Mouse (Mus musculus): ENCODE results near the gene Ccser2.

Gene Ccser2

DNA sequence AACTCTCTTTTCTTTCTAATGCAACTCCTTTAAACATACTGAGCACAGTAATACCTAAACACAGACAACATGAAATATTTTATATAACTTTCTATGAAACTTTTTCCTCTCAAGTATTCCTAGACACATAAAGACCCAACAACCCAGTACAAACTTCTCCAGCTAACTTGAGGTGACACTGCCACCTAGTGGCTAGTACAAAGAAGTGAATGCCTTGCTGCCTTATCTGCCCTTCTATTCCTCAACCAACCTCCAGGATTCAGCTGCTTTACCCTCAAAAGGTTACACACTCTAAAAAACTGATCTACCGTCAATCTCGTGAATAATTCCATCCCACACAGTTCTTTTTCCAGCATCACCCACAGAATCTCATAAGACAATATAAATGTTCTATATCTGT lies 16.4 kb downstream of the Ccser2 start:
- intact Hi-C loops (cut with DNase I): loop anchor here (5.0 kb wide), 2 partner anchors 80 to 85 kb away; no protein-coding TSS in a partner anchor

DNA sequence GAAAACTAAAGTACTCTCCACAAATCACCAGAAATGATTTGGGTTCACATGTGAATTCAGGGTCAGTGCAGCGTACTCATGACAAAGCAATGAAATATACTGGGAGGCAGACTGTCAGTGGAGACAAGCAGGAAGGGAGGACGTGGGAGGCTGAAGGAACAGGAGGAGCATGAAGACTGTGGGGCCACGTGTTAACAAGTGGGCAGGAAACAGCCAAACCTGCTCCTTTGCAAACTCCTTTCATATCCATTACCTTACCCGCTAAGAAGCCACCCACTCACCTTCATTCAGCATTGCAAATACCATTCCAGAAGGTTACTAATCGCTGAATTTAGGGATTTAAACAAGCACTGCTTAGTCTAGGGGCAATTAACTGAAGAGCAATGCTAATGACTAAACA lies 25.9 kb downstream of the Ccser2 start:
- intact Hi-C loops (cut with DNase I): no loop called here

DNA sequence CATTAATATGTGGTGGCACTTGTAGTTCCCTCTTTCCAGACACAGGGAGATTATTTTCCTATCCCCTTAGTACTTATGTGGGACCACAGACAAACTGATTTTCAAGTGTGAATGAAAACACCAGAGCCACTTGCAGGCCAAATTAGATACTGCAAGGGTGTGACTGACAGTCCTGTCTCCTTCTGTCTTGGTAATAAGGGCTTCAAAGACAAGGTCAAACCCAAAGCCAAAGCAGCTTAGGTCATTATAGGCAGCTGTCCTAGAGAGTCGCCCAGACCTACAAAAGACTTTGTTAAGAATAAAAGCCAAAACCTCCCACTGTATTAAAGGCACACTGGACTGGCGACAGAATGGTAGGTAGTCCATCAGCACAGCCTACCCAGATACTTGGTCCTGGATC lies 30.6 kb downstream of the Ccser2 start:
- intact Hi-C loops (cut with DNase I): loop anchor here (2.0 to 5.0 kb wide), 2 partner anchors 71 to 94 kb away; no protein-coding TSS in a partner anchor

DNA sequence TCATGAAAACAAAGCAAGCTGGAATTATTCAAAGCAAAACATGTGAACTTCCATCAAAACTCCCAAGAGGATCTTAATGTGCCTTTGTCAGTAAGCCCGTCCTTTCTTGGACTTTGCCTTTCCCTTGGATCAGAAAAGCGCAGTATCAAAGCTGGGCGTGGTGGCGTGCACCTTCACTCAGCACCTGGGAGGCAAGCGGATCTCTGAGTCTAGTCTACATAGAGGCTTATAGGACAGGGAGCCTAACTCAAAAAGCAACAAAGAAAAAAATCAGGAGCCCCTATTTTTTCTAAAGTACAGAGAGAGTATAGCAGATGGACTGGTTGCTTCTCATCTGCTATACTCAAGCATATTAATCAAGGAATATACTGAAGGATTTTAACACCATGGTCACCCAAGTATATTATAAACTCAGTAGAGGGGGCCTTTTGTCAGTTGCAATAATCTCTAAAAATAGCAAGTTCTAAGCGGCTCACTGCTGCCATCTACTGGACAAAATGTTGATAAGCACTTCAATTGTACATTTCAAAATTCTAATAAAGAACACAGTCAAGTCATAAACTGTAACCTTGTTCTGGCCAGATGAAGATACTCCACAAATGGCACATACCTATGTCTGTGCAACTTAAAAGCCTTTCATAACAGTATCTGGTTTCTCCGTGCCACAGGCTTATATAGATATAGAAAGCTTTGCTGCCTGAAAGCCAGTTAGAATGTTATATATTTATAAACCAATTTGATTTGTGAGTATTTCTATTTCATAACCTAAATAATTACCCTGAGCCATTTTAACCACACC lies 31.3 kb downstream of the Ccser2 start:
- intact Hi-C loops (cut with DNase I): loop anchor here (2.0 to 5.0 kb wide), 2 partner anchors 70 to 95 kb away; no protein-coding TSS in a partner anchor

DNA sequence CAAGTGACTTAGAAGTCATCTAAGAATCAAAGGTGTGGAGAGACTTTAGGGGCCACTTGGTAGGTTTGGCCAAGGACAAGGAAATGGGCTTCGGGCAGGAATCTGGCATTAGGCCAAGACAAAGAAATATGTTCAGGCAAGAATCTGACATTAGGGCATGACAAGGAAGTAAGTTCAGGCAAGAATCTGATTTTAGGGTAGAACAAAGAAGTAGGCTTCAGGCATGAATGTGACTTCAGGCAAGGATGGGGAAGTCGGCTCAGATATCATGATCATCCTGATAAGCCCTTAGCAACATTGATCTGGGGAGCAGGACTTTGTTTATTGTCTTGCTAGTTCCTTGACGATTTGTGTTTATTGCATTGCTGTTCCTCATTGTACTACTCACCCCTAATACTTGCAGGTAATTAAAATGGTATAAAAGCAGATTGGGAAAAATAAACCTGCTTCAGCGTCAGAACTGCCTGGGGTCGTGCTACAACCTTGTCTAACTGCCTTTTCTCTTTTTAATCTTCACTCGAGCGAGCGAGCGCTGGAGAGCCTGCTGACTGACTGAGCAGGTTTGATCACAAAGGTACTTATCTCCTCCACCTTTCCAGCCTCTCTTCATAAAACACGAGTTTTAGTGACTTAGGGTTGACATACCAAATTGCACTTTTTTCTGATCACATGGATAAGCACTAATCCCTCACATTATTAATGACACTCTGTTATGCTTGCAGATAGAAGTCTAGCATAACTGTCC lies 35.8 kb downstream of the Ccser2 start:
- intact Hi-C loops (cut with DNase I): no loop called here

DNA sequence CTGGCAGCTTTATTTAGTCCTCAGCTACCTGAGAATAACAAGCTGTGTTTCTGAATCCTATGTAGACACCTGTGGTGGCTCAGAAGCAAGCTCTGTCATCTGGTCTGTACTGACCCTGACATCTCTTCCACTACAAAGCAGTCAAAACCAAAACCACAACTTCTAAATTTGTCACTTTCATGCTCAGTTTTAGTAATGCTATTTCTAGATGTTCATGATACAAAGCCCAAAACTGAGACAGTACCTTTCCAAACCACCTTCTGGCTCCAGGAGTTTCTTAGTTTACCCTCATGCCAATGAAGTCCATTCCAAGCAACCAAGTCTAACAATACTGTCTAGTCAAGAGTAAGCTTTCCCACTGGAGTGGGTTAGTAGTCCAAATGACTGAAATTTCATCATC lies 36.5 kb downstream of the Ccser2 start:
- intact Hi-C loops (cut with DNase I): no loop called here

DNA sequence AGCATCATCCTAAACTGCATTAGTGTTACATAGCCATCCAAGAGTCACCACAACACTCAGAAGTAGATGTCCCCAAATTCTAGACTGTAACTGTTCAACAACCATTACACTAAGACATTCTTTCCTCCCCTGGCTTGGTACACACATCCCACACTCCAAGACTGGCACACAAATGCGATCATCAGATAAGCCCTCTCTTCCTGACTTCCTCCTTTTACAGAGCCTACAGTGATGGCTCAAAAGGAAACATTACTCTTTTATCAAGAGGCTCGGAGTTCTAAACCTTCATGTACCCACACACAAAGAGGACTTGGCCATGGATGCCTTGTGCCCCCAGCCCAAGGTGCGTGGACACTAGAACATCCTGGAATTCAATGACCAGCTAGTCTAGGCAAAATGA lies 45.2 kb downstream of the Ccser2 start:
- intact Hi-C loops (cut with DNase I): no loop called here

DNA sequence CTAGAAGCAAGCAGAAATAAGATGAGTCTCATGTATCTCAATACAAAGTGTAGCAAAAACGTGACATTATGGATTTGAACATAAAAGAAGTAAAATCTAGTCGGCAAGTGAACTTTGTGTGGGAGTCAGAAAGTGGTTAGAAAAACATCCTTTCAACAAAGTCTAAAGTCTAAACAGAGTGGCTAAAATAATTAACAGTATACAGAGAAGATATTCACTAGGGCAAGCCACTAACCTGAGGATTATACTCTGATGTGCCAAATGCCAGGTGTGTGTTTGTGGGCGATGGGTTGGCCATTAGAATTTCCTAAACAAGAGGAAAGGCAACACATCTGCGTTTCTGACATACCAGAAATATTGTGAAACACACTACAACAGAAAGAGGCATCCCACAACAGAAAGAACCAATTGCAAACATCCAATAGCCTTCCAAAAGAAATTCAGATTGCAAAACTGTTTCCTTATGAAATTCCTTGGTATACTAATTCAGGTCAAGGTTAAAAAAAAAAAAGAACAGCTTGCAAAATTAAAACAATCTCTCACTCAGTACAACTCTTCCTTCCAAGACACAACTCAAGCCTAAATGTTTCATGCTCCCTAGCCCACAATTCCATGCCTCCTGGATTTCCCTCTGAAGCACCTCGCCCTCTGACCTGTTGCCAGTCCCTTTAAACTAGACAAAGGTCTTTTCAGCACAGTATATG lies 47.1 kb downstream of the Ccser2 start:
- intact Hi-C loops (cut with DNase I): no loop called here

DNA sequence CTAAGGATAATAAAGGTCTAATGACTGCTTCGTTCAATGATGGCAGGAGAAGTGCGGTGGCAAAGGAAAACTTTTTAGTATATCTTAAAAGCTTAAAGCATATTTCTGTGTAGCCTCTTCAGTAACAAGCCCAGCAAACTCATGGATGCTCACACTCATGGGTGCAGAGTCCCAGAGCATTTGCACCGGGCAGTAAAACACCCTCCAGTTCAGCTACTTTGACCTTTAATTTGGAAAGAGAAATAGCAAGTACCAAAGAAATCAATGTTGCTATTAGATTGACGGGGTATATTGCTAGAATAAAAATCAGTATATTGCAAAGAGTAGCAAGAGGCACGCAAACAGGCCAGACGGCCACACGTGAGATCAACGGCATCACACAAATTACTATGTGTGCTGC lies 48.7 kb downstream of the Ccser2 start:
- intact Hi-C loops (cut with DNase I): no loop called here

DNA sequence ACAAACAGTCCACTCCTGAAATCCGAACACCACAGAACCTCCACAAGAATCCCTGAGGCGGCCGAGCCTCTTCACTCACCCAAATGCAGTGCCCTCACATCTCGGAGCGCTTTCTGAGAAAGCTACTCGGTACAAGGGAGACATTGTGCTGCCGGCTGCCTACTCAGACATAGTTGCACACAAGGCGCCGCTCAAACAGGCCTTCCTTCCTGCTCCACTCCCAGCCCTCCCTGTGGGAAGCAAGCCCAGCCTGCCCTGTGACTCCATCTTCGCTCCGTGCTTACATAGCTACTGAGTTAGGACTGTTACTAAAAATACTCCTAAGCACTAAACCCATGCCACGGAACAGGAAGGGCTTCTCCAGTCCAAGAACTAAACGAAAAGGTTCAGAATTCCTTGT lies 49.4 kb downstream of the Ccser2 start:
- intact Hi-C loops (cut with DNase I): no loop called here

DNA sequence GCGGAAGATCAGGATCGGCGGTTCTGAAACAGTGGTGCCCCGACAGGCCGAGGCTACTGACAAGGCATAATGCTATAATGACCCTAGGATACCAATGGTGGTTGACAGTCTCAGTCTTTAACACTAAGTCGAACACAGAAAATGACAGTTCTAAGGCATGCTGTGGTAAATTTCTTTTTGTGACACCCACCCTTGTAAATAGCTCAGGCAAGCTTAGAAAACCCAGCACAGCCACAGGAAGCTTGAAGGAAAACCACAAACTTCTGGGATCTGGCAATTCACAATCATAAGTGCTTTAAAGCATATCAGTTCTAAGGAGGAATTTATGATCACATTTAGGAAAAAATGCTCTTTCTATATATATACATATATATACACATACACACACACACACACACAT lies 53.4 kb downstream of the Ccser2 start:
- intact Hi-C loops (cut with DNase I): no loop called here

DNA sequence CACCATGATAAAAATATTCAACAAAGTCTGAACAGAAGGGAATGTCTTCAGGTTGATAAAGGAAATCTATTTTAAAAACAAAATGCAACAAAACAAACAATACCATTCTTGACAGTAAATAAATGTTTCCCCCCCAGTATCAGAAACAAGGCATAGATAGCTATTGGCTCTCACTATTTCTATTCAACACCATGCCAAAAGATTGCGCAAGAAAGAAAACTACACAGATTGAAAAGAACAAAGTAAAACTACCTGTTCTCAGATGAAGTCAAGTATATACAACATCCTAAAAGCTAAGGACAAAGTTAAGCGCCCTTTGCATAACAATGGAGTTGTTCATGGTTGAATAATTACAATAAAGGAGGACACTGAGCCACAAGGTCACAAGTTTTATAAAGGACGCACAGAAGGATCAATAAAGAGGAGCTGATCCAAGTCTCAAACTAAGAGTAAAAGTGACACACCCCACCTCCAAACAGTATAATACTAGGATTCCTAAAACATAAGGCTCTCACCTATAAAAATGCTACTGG lies 54.0 kb downstream of the Ccser2 start:
- intact Hi-C loops (cut with DNase I): no loop called here

DNA sequence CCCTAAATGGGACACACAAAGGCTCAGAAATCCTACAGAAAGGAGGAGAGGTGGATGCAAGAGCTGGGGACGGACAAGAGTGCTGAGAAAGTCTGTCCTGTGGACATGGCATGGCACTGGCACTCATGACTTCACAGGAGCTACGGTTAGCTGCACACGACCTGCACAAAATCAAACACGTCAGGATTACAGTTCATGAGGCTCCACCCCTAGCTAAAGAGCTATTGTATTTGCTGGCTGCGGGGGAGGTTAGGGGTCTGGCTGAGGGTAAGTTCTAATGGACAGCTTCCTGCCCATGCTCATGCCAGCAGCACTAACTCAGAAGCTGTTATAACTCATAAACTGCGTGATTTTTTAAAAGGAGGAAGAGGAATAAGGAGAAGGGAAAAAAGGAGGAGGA lies 56.8 kb downstream of the Ccser2 start:
- intact Hi-C loops (cut with DNase I): no loop called here

DNA sequence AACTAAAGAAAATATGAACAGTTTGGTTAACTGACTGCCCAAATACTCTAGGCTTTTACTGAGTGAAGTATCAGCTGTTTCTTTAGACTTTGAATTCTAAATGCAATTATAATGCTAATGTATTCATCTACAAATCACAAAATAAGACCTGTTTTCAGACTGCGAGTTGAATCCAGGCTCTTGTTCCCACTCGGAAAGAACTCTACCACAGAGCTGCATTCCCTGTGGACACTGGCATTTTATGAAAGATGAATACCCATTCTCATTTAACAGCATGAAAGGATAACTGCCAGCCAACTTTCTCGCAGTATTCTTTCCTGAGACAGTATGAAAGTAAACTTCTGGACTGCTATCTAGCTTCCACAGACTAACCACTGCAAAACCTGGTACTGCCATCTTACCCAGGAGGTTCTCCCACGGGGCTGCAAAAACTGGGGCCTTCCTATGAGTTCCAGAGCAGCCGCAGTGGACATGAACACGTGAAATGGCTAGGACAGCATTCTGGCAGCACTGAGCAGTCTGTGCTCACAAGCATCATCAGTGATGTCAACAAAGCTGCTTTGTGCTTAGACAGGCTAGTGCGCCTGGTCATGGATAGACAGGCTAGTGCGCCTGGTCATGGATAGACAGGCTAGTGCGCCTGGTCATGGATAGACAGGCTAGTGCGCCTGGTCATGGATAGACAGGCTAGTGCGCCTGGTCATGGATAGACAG lies 62.6 kb downstream of the Ccser2 start:
- intact Hi-C loops (cut with DNase I): no loop called here

DNA sequence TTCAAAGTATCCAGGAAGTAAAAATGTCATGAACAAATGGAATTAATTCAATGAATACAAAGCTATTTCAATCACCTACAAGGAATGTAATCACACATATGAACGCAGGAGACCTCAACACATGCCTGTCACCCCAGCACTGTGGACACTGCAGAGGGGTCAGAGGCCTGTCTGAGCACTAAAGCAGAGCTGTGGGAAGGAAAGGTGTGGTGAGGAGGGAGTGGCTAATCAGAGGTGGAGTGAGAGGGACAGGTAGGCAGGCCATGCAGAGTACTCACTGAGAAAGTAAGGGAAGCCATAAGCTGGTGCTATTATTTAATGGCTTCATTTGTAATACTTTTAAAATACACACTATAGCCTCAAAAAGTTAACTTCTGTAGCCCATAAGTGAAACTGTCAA lies 64.4 kb downstream of the Ccser2 start:
- intact Hi-C loops (cut with DNase I): no loop called here

DNA sequence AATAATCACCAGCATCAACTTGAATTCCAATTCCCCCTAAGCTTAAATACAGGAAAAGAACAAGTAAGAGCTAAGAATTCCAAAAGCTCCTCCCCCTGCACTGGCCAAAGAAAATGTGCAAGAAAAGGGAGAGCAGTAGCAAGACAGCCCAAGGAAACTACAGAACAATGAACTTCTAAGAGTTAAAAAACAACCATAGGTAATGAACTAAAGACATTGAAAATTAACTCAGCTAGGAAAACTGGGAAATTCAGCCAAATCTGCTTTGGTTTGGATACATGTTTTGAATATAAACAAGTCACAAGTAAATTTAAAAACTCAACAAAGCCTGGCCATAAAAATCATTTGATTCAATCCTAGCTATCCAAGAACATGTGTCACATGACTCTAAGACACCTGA lies 67.7 kb downstream of the Ccser2 start:
- intact Hi-C loops (cut with DNase I): no loop called here

DNA sequence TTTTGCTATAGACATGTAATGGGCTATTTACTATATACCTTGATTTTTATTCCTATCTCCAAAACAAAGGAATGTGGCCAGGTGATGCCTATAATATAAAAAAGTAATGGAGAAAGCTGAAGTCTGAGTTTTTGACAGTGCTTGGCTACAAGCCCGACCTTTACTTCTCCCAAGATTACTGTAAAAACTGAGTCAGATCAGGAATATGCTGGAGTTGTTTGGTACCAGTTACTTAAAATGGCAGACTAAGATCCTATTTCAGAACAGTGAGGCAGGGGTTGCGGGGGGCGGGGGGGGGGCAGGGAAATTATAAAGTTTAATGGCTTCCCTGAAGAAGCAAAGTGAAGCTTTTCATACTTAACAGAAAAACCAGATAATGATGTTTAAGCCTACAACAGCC lies 73.9 kb downstream of the Ccser2 start:
- intact Hi-C loops (cut with DNase I): no loop called here

DNA sequence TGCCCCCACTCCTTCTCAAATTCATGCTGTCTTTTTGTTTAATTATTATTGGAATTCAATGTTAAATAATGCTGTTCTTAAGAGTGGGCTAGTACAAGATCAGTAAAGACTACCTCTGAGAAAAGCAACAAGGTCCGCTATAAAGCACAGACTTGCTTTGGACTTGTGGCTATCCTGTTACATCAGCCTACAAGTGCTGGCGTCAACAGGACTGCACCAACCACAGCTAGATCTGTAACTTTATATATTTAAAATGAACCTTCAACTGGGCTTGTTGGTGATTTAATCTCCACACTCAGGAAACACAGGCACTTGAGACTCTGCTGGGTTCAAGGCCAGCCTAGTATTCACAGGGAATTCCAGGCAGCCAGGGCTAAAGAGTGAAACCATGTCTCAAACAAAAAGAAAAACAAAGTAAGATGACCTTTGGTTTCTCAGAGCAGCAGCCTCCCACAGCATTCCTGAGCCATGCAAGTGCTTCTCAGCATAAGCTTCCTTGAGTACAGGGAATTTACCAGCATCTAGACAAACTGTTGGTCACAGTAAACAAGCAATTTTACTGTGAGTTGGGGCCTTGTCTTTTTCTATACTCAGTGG lies 75.7 kb downstream of the Ccser2 start:
- intact Hi-C loops (cut with DNase I): no loop called here

DNA sequence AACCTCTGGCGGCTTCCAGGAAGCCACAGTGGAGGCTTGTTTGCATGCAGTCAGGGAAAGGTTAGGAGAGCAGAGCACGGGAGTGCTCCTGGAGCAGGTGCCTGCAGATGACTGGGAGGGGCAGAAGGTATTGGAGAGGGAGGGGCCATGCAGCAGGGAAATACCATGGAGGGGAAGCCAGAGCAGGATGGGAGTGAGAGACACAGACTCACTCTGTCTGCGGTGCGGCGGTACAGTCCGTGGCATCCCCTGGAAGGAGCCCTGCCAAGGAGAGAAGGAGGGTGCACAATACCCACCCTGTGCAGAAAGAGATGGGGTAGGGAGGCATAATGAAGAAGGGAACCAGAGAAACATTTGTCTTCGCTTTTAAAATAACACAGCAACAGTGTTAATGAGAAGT lies 78.4 kb downstream of the Ccser2 start:
- intact Hi-C loops (cut with DNase I): loop anchor here (2.0 kb wide), 1 partner anchor 21 kb away; no protein-coding TSS in a partner anchor

DNA sequence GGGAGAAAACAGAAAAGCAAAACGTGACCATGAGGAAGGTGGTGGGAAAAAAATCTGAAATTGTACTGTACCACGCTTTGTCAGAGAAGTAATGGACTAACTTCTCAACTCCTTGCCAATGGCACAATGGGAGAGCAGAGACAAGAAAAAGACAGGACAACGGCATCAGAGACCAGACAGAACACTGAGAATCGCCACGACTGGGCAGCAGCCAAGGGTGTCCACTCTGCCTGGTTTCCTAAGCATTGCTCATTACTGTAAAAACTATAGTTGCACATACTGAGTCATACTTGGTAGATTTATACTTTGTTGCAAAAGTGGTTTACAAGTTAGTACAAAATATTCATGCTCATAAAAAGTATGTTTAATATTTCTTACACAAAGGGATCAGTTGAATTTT lies 82.9 kb downstream of the Ccser2 start:
- intact Hi-C loops (cut with DNase I): no loop called here

DNA sequence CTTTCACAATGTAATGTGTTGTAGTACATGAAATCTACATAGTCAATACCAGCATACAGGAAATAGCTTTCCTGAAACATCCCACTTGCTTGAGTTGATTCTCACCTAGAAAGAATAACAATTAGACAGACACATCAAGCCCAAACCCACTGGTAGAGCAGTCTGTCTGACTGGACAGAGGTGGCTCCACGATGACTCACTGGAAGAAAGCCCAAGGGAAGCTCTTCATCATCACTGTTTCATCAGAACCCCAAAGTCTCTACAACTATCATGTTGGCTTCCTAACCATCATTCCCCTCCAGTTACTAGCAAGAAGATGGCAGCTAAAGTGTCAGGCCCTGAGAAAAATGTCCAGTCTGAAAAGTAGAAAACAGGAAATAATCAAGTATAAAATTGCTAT lies 83.5 kb downstream of the Ccser2 start:
- intact Hi-C loops (cut with DNase I): no loop called here
